Mouse (Mus musculus): ENCODE results near the gene Spef2. TPM values are rescaled to one million over a fixed set of nuclear protein-coding genes. Genes with fewer than 3 reads are reported as not detected.

Gene Spef2
- polyA plus RNA-seq, 1 experiment from 2014 or later: 1.2 TPM

Other genes starting within 250 kb of the Spef2 start
- not detected in 2 replicates for gene Il7r, start 218.7 kb downstream of the Spef2 start, polyA plus RNA-seq (2015; fragmentation: Nextera tagmentation; extraction: Ambion mirVana)

Measured in forebrain, embryonic 13.5 days (tissue).